Mouse (Mus musculus): ENCODE results near the gene Ptgir. TPM values are rescaled to one million over a fixed set of nuclear protein-coding genes. Genes with fewer than 3 reads are reported as not detected.

Ptgir gene
- polyA plus RNA-seq, 1 experiment = not detected

- H3K27ac ChIP-seq (ENCODE audit: insufficient read depth, low read length) = no peak overlapping the region
- no peaks in the 10 kb centered on the region for H3K27me3 ChIP-seq (ENCODE audit: control insufficient read depth, insufficient read depth, low read length, poor library complexity, severe bottlenecking)
- H3K36me3 ChIP-seq (ENCODE audit: control insufficient read depth, insufficient read depth, low read length, poor library complexity, severe bottlenecking) = peaks cover 17% of the 10 kb centered on the region
- H3K4me1 ChIP-seq (ENCODE audit: control insufficient read depth, insufficient read depth, low read length) = peaks cover 4% of the 10 kb centered on the region
- TF ChIP-seq CTCF (IDR thresholded peaks at IDR 0.05; ENCODE audit: low read depth, low read length) (no peak), EP300 (IDR thresholded peaks at IDR 0.05; ENCODE audit: insufficient read depth, low read depth, low read length) (no peak), POLR2A (IDR thresholded peaks at IDR 0.05; ENCODE audit: insufficient read depth, low read length) (no peak)
- no peaks in the 10 kb centered on the region for H3K9me3 ChIP-seq (replicated peaks; ENCODE audit: control insufficient read depth, insufficient read depth, low read length, poor library complexity, severe bottlenecking)
- no peak overlapping the region for H3K4me3 ChIP-seq (ENCODE audit: low read depth, low read length)
- no peak overlapping the region for H3K9ac ChIP-seq (ENCODE audit: low read depth, poor library complexity, severe bottlenecking)
Observed at GRCm38 (mm10) chr7:16919395-16920149, 13.3 kb downstream of the Ptgir start.

- Histone ChIP-seq H3K36me3 (ENCODE audit: control insufficient read depth, insufficient read depth, low read length, poor library complexity, severe bottlenecking) (peaks cover 17% of the 10 kb centered on the region), H3K4me1 (ENCODE audit: control insufficient read depth, insufficient read depth, low read length) (peaks cover 4% of the 10 kb centered on the region), H3K27me3 (ENCODE audit: control insufficient read depth, insufficient read depth, low read length, poor library complexity, severe bottlenecking) (no peaks in the 10 kb centered on the region), H3K4me3 (ENCODE audit: low read depth, low read length) (no peak overlapping the region), H3K9me3 (replicated peaks; ENCODE audit: control insufficient read depth, insufficient read depth, low read length, poor library complexity, severe bottlenecking) (no peaks in the 10 kb centered on the region), H3K27ac (ENCODE audit: insufficient read depth, low read length) (no peak overlapping the region), H3K9ac (ENCODE audit: low read depth, poor library complexity, severe bottlenecking) (no peak overlapping the region)
- TF ChIP-seq POLR2A (IDR thresholded peaks at IDR 0.05; ENCODE audit: insufficient read depth, low read length) (no peak), CTCF (IDR thresholded peaks at IDR 0.05; ENCODE audit: low read depth, low read length) (no peak), EP300 (IDR thresholded peaks at IDR 0.05; ENCODE audit: insufficient read depth, low read depth, low read length) (no peak)
Observed at GRCm38 (mm10) chr7:16920150-16920579, 13.9 kb downstream of the Ptgir start.

GRCm38 (mm10) chr7:16920818-16921791, 14.8 kb downstream of the Ptgir start:
- Histone ChIP-seq H3K4me3 (ENCODE audit: low read depth, low read length) (no peak overlapping the region), H3K9ac (ENCODE audit: low read depth, poor library complexity, severe bottlenecking) (no peak overlapping the region), H3K27me3 (ENCODE audit: control insufficient read depth, insufficient read depth, low read length, poor library complexity, severe bottlenecking) (no peaks in the 10 kb centered on the region), H3K27ac (ENCODE audit: insufficient read depth, low read length) (no peak overlapping the region), H3K36me3 (ENCODE audit: control insufficient read depth, insufficient read depth, low read length, poor library complexity, severe bottlenecking) (peaks cover 13% of the 10 kb centered on the region), H3K9me3 (replicated peaks; ENCODE audit: control insufficient read depth, insufficient read depth, low read length, poor library complexity, severe bottlenecking) (no peaks in the 10 kb centered on the region), H3K4me1 (ENCODE audit: control insufficient read depth, insufficient read depth, low read length) (peaks cover 4% of the 10 kb centered on the region)
- TF ChIP-seq EP300 (IDR thresholded peaks at IDR 0.05; ENCODE audit: insufficient read depth, low read depth, low read length) (no peak), POLR2A (IDR thresholded peaks at IDR 0.05; ENCODE audit: insufficient read depth, low read length) (no peak), CTCF (IDR thresholded peaks at IDR 0.05; ENCODE audit: low read depth, low read length) (no peak)

GRCm38 (mm10) chr7:16921881-16922335, 15.6 kb downstream of the Ptgir start:
- TF ChIP-seq POLR2A (IDR thresholded peaks at IDR 0.05; ENCODE audit: insufficient read depth, low read length) = no peak
- TF ChIP-seq CTCF (IDR thresholded peaks at IDR 0.05; ENCODE audit: low read depth, low read length) = no peak
- no peak for TF ChIP-seq EP300 (IDR thresholded peaks at IDR 0.05; ENCODE audit: insufficient read depth, low read depth, low read length)
- Histone ChIP-seq H3K27ac (ENCODE audit: insufficient read depth, low read length) (no peak overlapping the region), H3K4me3 (ENCODE audit: low read depth, low read length) (no peak overlapping the region), H3K9ac (ENCODE audit: low read depth, poor library complexity, severe bottlenecking) (no peak overlapping the region), H3K27me3 (ENCODE audit: control insufficient read depth, insufficient read depth, low read length, poor library complexity, severe bottlenecking) (no peaks in the 10 kb centered on the region), H3K4me1 (ENCODE audit: control insufficient read depth, insufficient read depth, low read length) (peaks cover 4% of the 10 kb centered on the region), H3K9me3 (replicated peaks; ENCODE audit: control insufficient read depth, insufficient read depth, low read length, poor library complexity, severe bottlenecking) (no peaks in the 10 kb centered on the region), H3K36me3 (ENCODE audit: control insufficient read depth, insufficient read depth, low read length, poor library complexity, severe bottlenecking) (peaks cover 11% of the 10 kb centered on the region)

- Histone ChIP-seq H3K4me1 (ENCODE audit: control insufficient read depth, insufficient read depth, low read length) (peaks cover 4% of the 10 kb centered on the region), H3K27ac (ENCODE audit: insufficient read depth, low read length) (no peak overlapping the region), H3K9ac (ENCODE audit: low read depth, poor library complexity, severe bottlenecking) (peak overlapping the region; percentile 97), H3K4me3 (ENCODE audit: low read depth, low read length) (peak overlapping the region; percentile 94), H3K9me3 (replicated peaks; ENCODE audit: control insufficient read depth, insufficient read depth, low read length, poor library complexity, severe bottlenecking) (no peaks in the 10 kb centered on the region), H3K36me3 (ENCODE audit: control insufficient read depth, insufficient read depth, low read length, poor library complexity, severe bottlenecking) (peaks cover 5% of the 10 kb centered on the region), H3K27me3 (ENCODE audit: control insufficient read depth, insufficient read depth, low read length, poor library complexity, severe bottlenecking) (no peaks in the 10 kb centered on the region)
- TF ChIP-seq EP300 (IDR thresholded peaks at IDR 0.05; ENCODE audit: insufficient read depth, low read depth, low read length) (no peak), CTCF (IDR thresholded peaks at IDR 0.05; ENCODE audit: low read depth, low read length) (no peak), POLR2A (IDR thresholded peaks at IDR 0.05; ENCODE audit: insufficient read depth, low read length) (no peak)
Observed at GRCm38 (mm10) chr7:16922360-16922973, 16.2 kb downstream of the Ptgir start.
